Mouse (Mus musculus): ENCODE results near the gene Cdkal1. TPM values are rescaled to one million over a fixed set of nuclear protein-coding genes. Genes with fewer than 3 reads are reported as not detected.

Cdkal1 gene
- polyA plus RNA-seq, 1 experiment, result 1.2 TPM

GRCm38 (mm10) chr13:29746501-29747346, 108.8 kb downstream of the Cdkal1 start:
- Histone ChIP-seq H3K27me3 (ENCODE audit: control insufficient read depth, insufficient read depth, low read length) (no peaks in the 10 kb centered on the region), H3K4me3 (ENCODE audit: extremely low read depth, insufficient read depth, insufficient read length) (no peak overlapping the region), H3K36me3 (ENCODE audit: control insufficient read depth, insufficient read depth, low read length) (no peaks in the 10 kb centered on the region), H3K27ac (ENCODE audit: insufficient read depth, low read length) (no peak overlapping the region), H3K4me1 (ENCODE audit: control insufficient read depth, insufficient read depth, insufficient read length) (no peaks in the 10 kb centered on the region)
- WGBS, result 69% methylated on average over 9 of the region's 9 CpGs
- TF ChIP-seq POLR2A (IDR thresholded peaks at IDR 0.05; ENCODE audit: low read depth, low read length), result no peak
- TF ChIP-seq CTCF (IDR thresholded peaks at IDR 0.05; ENCODE audit: extremely low read depth, insufficient read depth, insufficient read length, insufficient replicate concordance), result no peak
- no peak for DNase-seq (ENCODE audit: low read depth in 1 of 2, low spot score in 2 of 2)

GRCm38 (mm10) chr13:29745073-29745472, 110.4 kb downstream of the Cdkal1 start:
- H3K27me3 ChIP-seq (ENCODE audit: control insufficient read depth, insufficient read depth, low read length), result no peaks in the 10 kb centered on the region
- no peaks in the 10 kb centered on the region for H3K4me1 ChIP-seq (ENCODE audit: control insufficient read depth, insufficient read depth, insufficient read length)
- no peaks in the 10 kb centered on the region for H3K36me3 ChIP-seq (ENCODE audit: control insufficient read depth, insufficient read depth, low read length)
- DNase-seq (ENCODE audit: low read depth in 1 of 2, low spot score in 2 of 2), result no peak
- no peak overlapping the region for H3K27ac ChIP-seq (ENCODE audit: insufficient read depth, low read length)
- WGBS, result 90% methylated on average over 2 of the region's 2 CpGs
- no peak overlapping the region for H3K4me3 ChIP-seq (ENCODE audit: extremely low read depth, insufficient read depth, insufficient read length)
- TF ChIP-seq CTCF (IDR thresholded peaks at IDR 0.05; ENCODE audit: extremely low read depth, insufficient read depth, insufficient read length, insufficient replicate concordance), result no peak
- no peak for TF ChIP-seq POLR2A (IDR thresholded peaks at IDR 0.05; ENCODE audit: low read depth, low read length)

- WGBS, result 77% methylated on average over 3 of the region's 3 CpGs
- TF ChIP-seq CTCF (IDR thresholded peaks at IDR 0.05; ENCODE audit: extremely low read depth, insufficient read depth, insufficient read length, insufficient replicate concordance), result no peak
- no peak for TF ChIP-seq POLR2A (IDR thresholded peaks at IDR 0.05; ENCODE audit: low read depth, low read length)
- H3K27me3 ChIP-seq (ENCODE audit: control insufficient read depth, insufficient read depth, low read length), result no peaks in the 10 kb centered on the region
- no peak overlapping the region for H3K27ac ChIP-seq (ENCODE audit: insufficient read depth, low read length)
- H3K4me1 ChIP-seq (ENCODE audit: control insufficient read depth, insufficient read depth, insufficient read length), result no peaks in the 10 kb centered on the region
- no peak overlapping the region for H3K4me3 ChIP-seq (ENCODE audit: extremely low read depth, insufficient read depth, insufficient read length)
- peak in 1 of 2 experiments; percentile 31 for DNase-seq (ENCODE audit: low read depth in 1 of 2, low spot score in 2 of 2)
- no peaks in the 10 kb centered on the region for H3K36me3 ChIP-seq (ENCODE audit: control insufficient read depth, insufficient read depth, low read length)
Observed at GRCm38 (mm10) chr13:29744188-29744587, 111.3 kb downstream of the Cdkal1 start.

- H3K27ac ChIP-seq (ENCODE audit: insufficient read depth, low read length), result no peak overlapping the region
- WGBS, result 62% methylated on average over 4 of the region's 4 CpGs
- peaks cover under 1% of the 10 kb centered on the region; the same call in 1 of the 2 replicates for H3K4me1 ChIP-seq (ENCODE audit: control insufficient read depth, insufficient read depth, insufficient read length)
- TF ChIP-seq CTCF (IDR thresholded peaks at IDR 0.05; ENCODE audit: extremely low read depth, insufficient read depth, insufficient read length, insufficient replicate concordance) (no peak), POLR2A (IDR thresholded peaks at IDR 0.05; ENCODE audit: low read depth, low read length) (no peak)
- H3K4me3 ChIP-seq (ENCODE audit: extremely low read depth, insufficient read depth, insufficient read length), result no peak overlapping the region
- no peaks in the 10 kb centered on the region for H3K36me3 ChIP-seq (ENCODE audit: control insufficient read depth, insufficient read depth, low read length)
- H3K27me3 ChIP-seq (ENCODE audit: control insufficient read depth, insufficient read depth, low read length), result no peaks in the 10 kb centered on the region
- no peak for DNase-seq (ENCODE audit: low read depth in 1 of 2, low spot score in 2 of 2)
Observed at GRCm38 (mm10) chr13:29743761-29744160, 111.7 kb downstream of the Cdkal1 start.

DNA sequence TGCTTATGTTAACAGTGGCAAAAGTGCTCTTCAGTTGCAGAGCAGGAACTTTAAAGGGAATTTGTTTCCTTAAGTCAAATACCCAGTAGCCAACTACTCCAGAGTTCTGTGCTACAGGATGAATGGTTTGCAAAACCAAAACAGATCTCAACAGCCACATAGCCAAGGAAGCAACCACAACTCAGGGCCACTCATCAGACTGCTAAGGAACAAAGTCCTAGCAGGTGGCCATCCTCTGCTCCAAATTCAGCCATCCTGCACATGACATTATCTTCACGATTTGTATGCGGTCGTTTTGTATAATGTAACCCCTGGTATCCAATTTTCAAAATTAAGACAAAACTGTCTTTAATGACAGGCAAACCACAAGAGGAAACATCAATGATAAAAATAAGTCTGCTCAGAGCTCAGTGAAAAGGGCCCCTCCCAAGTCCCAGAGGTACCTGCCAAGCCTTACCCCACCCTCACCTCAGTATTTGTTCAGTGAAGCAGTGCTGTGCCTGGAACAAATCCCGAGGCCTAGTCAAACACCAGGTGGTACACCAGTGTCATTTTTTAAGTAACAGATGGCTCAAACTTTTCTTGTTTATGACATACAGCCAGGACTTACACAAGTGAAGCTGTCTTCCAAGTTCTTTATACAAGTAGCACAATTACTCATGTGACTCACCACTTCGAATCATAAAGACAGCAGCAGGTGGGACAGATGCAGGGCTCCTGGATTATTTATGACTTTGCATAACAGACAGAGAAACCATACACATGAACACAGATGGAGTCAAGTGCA, 117.6 kb downstream of the Cdkal1 start:
- no peak overlapping the region for H3K4me3 ChIP-seq (ENCODE audit: extremely low read depth, insufficient read depth, insufficient read length)
- no peak overlapping the region for H3K27ac ChIP-seq (ENCODE audit: insufficient read depth, low read length)
- 15% methylated on average over 5 of the region's 5 CpGs for WGBS
- TF ChIP-seq CTCF (IDR thresholded peaks at IDR 0.05; ENCODE audit: extremely low read depth, insufficient read depth, insufficient read length, insufficient replicate concordance), result no peak
- TF ChIP-seq POLR2A (IDR thresholded peaks at IDR 0.05; ENCODE audit: low read depth, low read length), result no peak
- DNase-seq (ENCODE audit: low read depth in 1 of 2, low spot score in 2 of 2), result peak in 1 of 2 experiments; percentile 39
- H3K36me3 ChIP-seq (ENCODE audit: control insufficient read depth, insufficient read depth, low read length), result no peaks in the 10 kb centered on the region
- peaks cover 7% of the 10 kb centered on the region; the same call in 1 of the 2 replicates for H3K4me1 ChIP-seq (ENCODE audit: control insufficient read depth, insufficient read depth, insufficient read length)
- H3K27me3 ChIP-seq (ENCODE audit: control insufficient read depth, insufficient read depth, low read length), result no peaks in the 10 kb centered on the region

- TF ChIP-seq POLR2A (IDR thresholded peaks at IDR 0.05; ENCODE audit: low read depth, low read length) (no peak), CTCF (IDR thresholded peaks at IDR 0.05; ENCODE audit: extremely low read depth, insufficient read depth, insufficient read length, insufficient replicate concordance) (no peak)
- Histone ChIP-seq H3K27me3 (ENCODE audit: control insufficient read depth, insufficient read depth, low read length) (no peaks in the 10 kb centered on the region), H3K4me3 (ENCODE audit: extremely low read depth, insufficient read depth, insufficient read length) (no peak overlapping the region), H3K4me1 (ENCODE audit: control insufficient read depth, insufficient read depth, insufficient read length) (peaks cover 7% of the 10 kb centered on the region; the same call in 1 of the 2 replicates), H3K36me3 (ENCODE audit: control insufficient read depth, insufficient read depth, low read length) (no peaks in the 10 kb centered on the region), H3K27ac (ENCODE audit: insufficient read depth, low read length) (no peak overlapping the region)
- no peak for DNase-seq (ENCODE audit: low read depth in 1 of 2, low spot score in 2 of 2)
Observed at GRCm38 (mm10) chr13:29734496-29734895, 121.0 kb downstream of the Cdkal1 start.
